Comparison of ENCODE assay signal across 10 mouse cellular contexts in the genomic region with DNA sequence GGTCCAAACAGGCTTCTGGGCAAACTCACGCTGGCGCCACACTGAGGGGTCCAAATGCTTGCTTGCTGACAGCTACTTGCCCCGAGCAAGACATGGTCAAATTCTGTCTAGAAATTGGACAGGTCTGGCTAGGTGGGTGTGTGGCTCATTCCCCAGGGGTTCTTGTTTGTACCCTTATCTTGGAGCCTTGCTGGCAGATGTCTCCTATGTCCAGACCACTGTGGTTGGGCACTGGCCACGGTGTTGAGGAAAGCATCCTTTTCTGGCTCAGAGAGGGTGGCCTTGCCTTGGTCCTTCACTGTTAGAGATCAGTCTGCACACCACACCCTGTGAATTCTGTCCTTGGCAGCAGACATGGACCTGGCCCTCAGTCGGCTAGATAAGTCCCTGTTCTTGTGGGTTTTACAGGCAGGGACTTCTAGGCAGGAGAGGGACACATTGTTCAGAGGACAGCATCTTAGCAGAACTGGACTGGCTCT. TPM values are rescaled to one million over a fixed set of nuclear protein-coding genes. Genes with fewer than 3 reads are reported as not detected.
DNase-seq lines count a peak whose midpoint lies in the region; ATAC-seq and TF ChIP-seq lines count a peak whose summit lies in the region.
"Had no signal": no experiment of that assay in that cellular context is flagged by ENCODE, and none has a peak within 500 bp of the region (broad histone marks: within the 10 kb centered on the region; RNA-seq: fewer than 3 reads in every experiment).

No protein-coding gene starts in this region.

- H3K4me2 ChIP-seq in heart, embryonic 13.5 days: peak overlapping the region; percentile 95
- peak overlapping the region; percentile 92 for H3K4me2 ChIP-seq in liver, postnatal 0 days (ENCODE audit: low read depth, low read length)
- H3K4me2 ChIP-seq: hindbrain, embryonic 15.5 days had no signal

- H3K36me3 ChIP-seq in liver, adult 2 months (ENCODE audit: control insufficient read depth, insufficient read depth, low read length): no peaks in the 10 kb centered on the region
- no peaks in the 10 kb centered on the region for H3K36me3 ChIP-seq in heart, embryonic 13.5 days
- H3K36me3 ChIP-seq in liver, postnatal 0 days (replicated peaks; ENCODE audit: insufficient read depth, low read length): no peaks in the 10 kb centered on the region
- H3K36me3 ChIP-seq: hindbrain, embryonic 15.5 days had no signal

- 0 out of 2 replicates have a peak overlapping the region, but pooled peaks have one; percentile 92 for H3K27ac ChIP-seq in liver, adult 2 months (replicated peaks; ENCODE audit: insufficient read depth, low read depth, low read length)
- H3K27ac ChIP-seq in heart, embryonic 13.5 days (replicated peaks): peak overlapping the region; percentile 98
- H3K27ac ChIP-seq in liver, postnatal 0 days (ENCODE audit: low read depth): peak overlapping the region; percentile 96
- H3K27ac ChIP-seq: hindbrain, embryonic 15.5 days had no signal

- no peak for TF ChIP-seq EP300 in liver, postnatal 0 days (IDR thresholded peaks at IDR 0.05; ENCODE audit: low read depth)

- TF ChIP-seq POLR2A in liver, adult 2 months (IDR thresholded peaks at IDR 0.05; ENCODE audit: extremely low read depth, insufficient read depth, low read length): no peak

- H3K27me3 ChIP-seq in liver, adult 2 months (ENCODE audit: control insufficient read depth, insufficient read depth, low read length): no peaks in the 10 kb centered on the region
- H3K27me3 ChIP-seq in heart, embryonic 13.5 days (replicated peaks): peaks cover 13% of the 10 kb centered on the region
- H3K27me3 ChIP-seq in liver, postnatal 0 days (ENCODE audit: insufficient read depth, low read length): peaks cover 18% of the 10 kb centered on the region
- H3K27me3 ChIP-seq: Patski had no signal

- no peak for TF ChIP-seq CTCF in liver, adult 2 months (IDR thresholded peaks at IDR 0.05; ENCODE audit: low read depth, low read length)
- no peak for TF ChIP-seq CTCF in liver, postnatal 0 days (IDR thresholded peaks at IDR 0.05; ENCODE audit: low read depth)

- H3K4me3 ChIP-seq in liver, adult 2 months (ENCODE audit: insufficient read depth, low read depth, low read length): no peak overlapping the region
- H3K4me3 ChIP-seq in heart, embryonic 13.5 days: 0 out of 2 replicates have a peak overlapping the region, but pooled peaks have one; percentile 88
- H3K4me3 ChIP-seq in liver, postnatal 0 days (ENCODE audit: low read depth, low read length): no peak overlapping the region
- H3K4me3 ChIP-seq: hindbrain, embryonic 15.5 days had no signal

- 0 out of 2 replicates have a peak overlapping the region, but pooled peaks have one; percentile 6 for H3K9ac ChIP-seq in liver, adult 2 months (ENCODE audit: low read depth, low read length)
- H3K9ac ChIP-seq in heart, embryonic 13.5 days: peak overlapping the region; percentile 62
- H3K9ac ChIP-seq in liver, postnatal 0 days (replicated peaks): 0 out of 2 replicates have a peak overlapping the region, but pooled peaks have one; percentile 3
- H3K9ac ChIP-seq: hindbrain, embryonic 15.5 days had no signal

- H3K79me2 ChIP-seq in liver, adult 2 months (ENCODE audit: control insufficient read depth, insufficient read depth, low read length): peaks cover 39% of the 10 kb centered on the region

- H3K4me1 ChIP-seq in liver, adult 2 months (ENCODE audit: control insufficient read depth, insufficient read depth, low read length): peaks cover 30% of the 10 kb centered on the region
- peaks cover 67% of the 10 kb centered on the region for H3K4me1 ChIP-seq in heart, embryonic 13.5 days
- peaks cover 60% of the 10 kb centered on the region for H3K4me1 ChIP-seq in liver, postnatal 0 days (ENCODE audit: insufficient read depth)

- ATAC-seq in heart, embryonic 13.5 days (ENCODE audit: extremely low read depth, insufficient number of reproducible peaks, low FRiP score, low TSS enrichment): no peak
- ATAC-seq in liver, postnatal 0 days: no peak

- H3K9me3 ChIP-seq in heart, embryonic 13.5 days: no peaks in the 10 kb centered on the region
- no peaks in the 10 kb centered on the region for H3K9me3 ChIP-seq in liver, postnatal 0 days (ENCODE audit: low read length)
- H3K9me3 ChIP-seq: hindbrain, embryonic 15.5 days had no signal

- WGBS in liver, adult 2 months: 55% methylated on average over 5 of the region's 5 CpGs
- 43% methylated on average over 5 of the region's 5 CpGs for WGBS in heart, embryonic 13.5 days
- WGBS in liver, postnatal 0 days (ENCODE audit: insufficient replicate concordance): 28% methylated on average over 5 of the region's 5 CpGs

- peak; percentile 71 for DNase-seq in adrenal gland, adult 2 months
- DNase-seq in adrenal gland, postnatal 10 days: no peak
- no peak for DNase-seq in liver, adult 2 months (ENCODE audit: extremely low read depth, low read depth, low spot score)
- DNase-seq in liver: no peak
- no peak for DNase-seq in liver, postnatal 0 days
- DNase-seq in layer of hippocampus, postnatal 10 days (ENCODE audit: low spot score in 2 of 2): no peak
- DNase-seq in layer of hippocampus, adult 8-10 months (ENCODE audit: low spot score in 2 of 2): no peak

RNA-seq across cellular contexts. Expression of gene Tspan4, which starts 3.3 kb away (rescaled TPM):
- total RNA-seq in adrenal gland, adult 2 months (2021): 100 to 1,000 TPM in 1 of 2 experiments, 10 to 100 TPM in 1; 47.8 to 125 TPM
- 227 and 256 TPM in 2 replicates for polyA plus RNA-seq in adrenal gland, adult 2 months (2012; rRNA removed)
- total RNA-seq in adrenal gland, postnatal 10 days (2021): 10 to 100 TPM; 53.8 to 57.1 TPM
- 66.9 and 67.1 TPM in 2 replicates for total RNA-seq in liver, adult 2 months (2014; rRNA removed)
- polyA plus RNA-seq in liver, adult 2 months (2012; rRNA removed): 78.1 and 135 TPM in 2 replicates
- 64.5 and 68.8 TPM in 2 replicates for polyA plus RNA-seq in heart, embryonic 13.5 days (2015; fragmentation: Nextera tagmentation; extraction: Ambion mirVana)
- 72.2 and 77.0 TPM in 2 replicates for polyA plus RNA-seq in liver, postnatal 0 days (2015; fragmentation: Nextera tagmentation; extraction: Ambion mirVana)
- total RNA-seq in layer of hippocampus, postnatal 10 days (2021): 10 to 100 TPM; 32.9 to 34.1 TPM
- 10 to 100 TPM; 14.7 to 38.7 (median 26.7) TPM for total RNA-seq in layer of hippocampus, adult 8-10 months (2022)

RNA-seq across cellular contexts. Expression of gene Polr2l, which starts 3.4 kb away (rescaled TPM):
- 100 to 1,000 TPM in 1 of 2 experiments, 10 to 100 TPM in 1; 84.4 to 140 TPM for total RNA-seq in adrenal gland, adult 2 months (2021)
- 68.5 and 71.0 TPM in 2 replicates for polyA plus RNA-seq in adrenal gland, adult 2 months (2012; rRNA removed)
- total RNA-seq in adrenal gland, postnatal 10 days (2021): 10 to 100 TPM; 58.3 to 59.7 TPM
- 41.1 and 43.3 TPM in 2 replicates for total RNA-seq in liver, adult 2 months (2014; rRNA removed)
- polyA plus RNA-seq in liver, adult 2 months (2012; rRNA removed): 42.8 and 45.7 TPM in 2 replicates
- 67.3 and 76.3 TPM in 2 replicates for polyA plus RNA-seq in heart, embryonic 13.5 days (2015; fragmentation: Nextera tagmentation; extraction: Ambion mirVana)
- polyA plus RNA-seq in liver, postnatal 0 days (2015; fragmentation: Nextera tagmentation; extraction: Ambion mirVana): 41.8 and 45.1 TPM in 2 replicates
- 10 to 100 TPM; 43.0 to 50.5 TPM for total RNA-seq in layer of hippocampus, postnatal 10 days (2021)
- total RNA-seq in layer of hippocampus, adult 8-10 months (2022): 10 to 100 TPM; 32.4 to 40.6 (median 35.1) TPM

RNA-seq across cellular contexts. Expression of gene Cd151, which starts 11.1 kb away (rescaled TPM):
- 100 to 1,000 TPM; 325 to 452 TPM for total RNA-seq in adrenal gland, adult 2 months (2021)
- 899 and 918 TPM in 2 replicates for polyA plus RNA-seq in adrenal gland, adult 2 months (2012; rRNA removed)
- 100 to 1,000 TPM; 184 to 198 TPM for total RNA-seq in adrenal gland, postnatal 10 days (2021)
- 51.9 and 52.7 TPM in 2 replicates for total RNA-seq in liver, adult 2 months (2014; rRNA removed)
- polyA plus RNA-seq in liver, adult 2 months (2012; rRNA removed): 92.8 and 103 TPM in 2 replicates
- polyA plus RNA-seq in heart, embryonic 13.5 days (2015; fragmentation: Nextera tagmentation; extraction: Ambion mirVana): 28.5 and 31.4 TPM in 2 replicates
- polyA plus RNA-seq in liver, postnatal 0 days (2015; fragmentation: Nextera tagmentation; extraction: Ambion mirVana): 5.1 and 6.6 TPM in 2 replicates
- 10 to 100 TPM; 38.7 to 39.9 TPM for total RNA-seq in layer of hippocampus, postnatal 10 days (2021)
- 10 to 100 TPM; 27.3 to 42.2 (median 32.0) TPM for total RNA-seq in layer of hippocampus, adult 8-10 months (2022)

RNA-seq across cellular contexts. Expression of gene Cracr2b, which starts 17.4 kb away (rescaled TPM):
- total RNA-seq in adrenal gland, adult 2 months (2021): 10 to 100 TPM; 10.3 to 12.4 TPM
- polyA plus RNA-seq in adrenal gland, adult 2 months (2012; rRNA removed): 42.0 and 54.5 TPM in 2 replicates
- total RNA-seq in adrenal gland, postnatal 10 days (2021): 10 to 100 TPM; 16.8 to 19.6 TPM
- 3.7 and 4.3 TPM in 2 replicates for total RNA-seq in liver, adult 2 months (2014; rRNA removed)
- 4.7 and 8.7 TPM in 2 replicates for polyA plus RNA-seq in liver, adult 2 months (2012; rRNA removed)
- polyA plus RNA-seq in heart, embryonic 13.5 days (2015; fragmentation: Nextera tagmentation; extraction: Ambion mirVana): 20.2 and 23.0 TPM in 2 replicates
- polyA plus RNA-seq in liver, postnatal 0 days (2015; fragmentation: Nextera tagmentation; extraction: Ambion mirVana): 6.3 and 7.3 TPM in 2 replicates
- total RNA-seq in layer of hippocampus, postnatal 10 days (2021): 1 to 10 TPM; 4.6 to 7.2 TPM
- 1 to 10 TPM; 4.0 to 5.8 (median 4.9) TPM for total RNA-seq in layer of hippocampus, adult 8-10 months (2022)

RNA-seq across cellular contexts. Expression of gene Pnpla2, which starts 23.3 kb away (rescaled TPM):
- 1,000 to 10,000 TPM in 1 of 2 experiments, 100 to 1,000 TPM in 1; 905 to 1,265 TPM for total RNA-seq in adrenal gland, adult 2 months (2021)
- polyA plus RNA-seq in adrenal gland, adult 2 months (2012; rRNA removed): 1,146 and 1,725 TPM in 2 replicates
- total RNA-seq in adrenal gland, postnatal 10 days (2021): 1,000 to 10,000 TPM; 1,181 to 1,292 TPM
- total RNA-seq in liver, adult 2 months (2014; rRNA removed): 22.6 and 31.7 TPM in 2 replicates
- 83.7 and 84.8 TPM in 2 replicates for polyA plus RNA-seq in liver, adult 2 months (2012; rRNA removed)
- polyA plus RNA-seq in heart, embryonic 13.5 days (2015; fragmentation: Nextera tagmentation; extraction: Ambion mirVana): 42.6 and 45.7 TPM in 2 replicates
- polyA plus RNA-seq in liver, postnatal 0 days (2015; fragmentation: Nextera tagmentation; extraction: Ambion mirVana): 47.1 and 51.3 TPM in 2 replicates
- 10 to 100 TPM; 18.7 to 23.4 TPM for total RNA-seq in layer of hippocampus, postnatal 10 days (2021)
- total RNA-seq in layer of hippocampus, adult 8-10 months (2022): 10 to 100 TPM; 23.0 to 31.8 (median 24.3) TPM

Comparison
In these comparisons a context has a peak if more than half of its experiments do, and no peak if none do; other contexts are left out.
1. H3K9ac ChIP-seq: peak in every context shown above with its lines; median percentile 62 in heart, embryonic 13.5 days; 6 in liver, adult 2 months; 3 in liver, postnatal 0 days.